Mouse (Mus musculus) T-helper 1 cell (primary cell): Measurements from ENCODE around the gene Prrx1.

ENCODE experiments used
- in situ Hi-C: fragments of 300-600 bp; cut with MboI, MseI; formaldehyde crosslinking; loops from one replicate; pipeline ENCODE4 v1.15.1; 2025; ENCODE audit warnings: high pct_unique_total_duplicates

Gene Prrx1

DNA sequence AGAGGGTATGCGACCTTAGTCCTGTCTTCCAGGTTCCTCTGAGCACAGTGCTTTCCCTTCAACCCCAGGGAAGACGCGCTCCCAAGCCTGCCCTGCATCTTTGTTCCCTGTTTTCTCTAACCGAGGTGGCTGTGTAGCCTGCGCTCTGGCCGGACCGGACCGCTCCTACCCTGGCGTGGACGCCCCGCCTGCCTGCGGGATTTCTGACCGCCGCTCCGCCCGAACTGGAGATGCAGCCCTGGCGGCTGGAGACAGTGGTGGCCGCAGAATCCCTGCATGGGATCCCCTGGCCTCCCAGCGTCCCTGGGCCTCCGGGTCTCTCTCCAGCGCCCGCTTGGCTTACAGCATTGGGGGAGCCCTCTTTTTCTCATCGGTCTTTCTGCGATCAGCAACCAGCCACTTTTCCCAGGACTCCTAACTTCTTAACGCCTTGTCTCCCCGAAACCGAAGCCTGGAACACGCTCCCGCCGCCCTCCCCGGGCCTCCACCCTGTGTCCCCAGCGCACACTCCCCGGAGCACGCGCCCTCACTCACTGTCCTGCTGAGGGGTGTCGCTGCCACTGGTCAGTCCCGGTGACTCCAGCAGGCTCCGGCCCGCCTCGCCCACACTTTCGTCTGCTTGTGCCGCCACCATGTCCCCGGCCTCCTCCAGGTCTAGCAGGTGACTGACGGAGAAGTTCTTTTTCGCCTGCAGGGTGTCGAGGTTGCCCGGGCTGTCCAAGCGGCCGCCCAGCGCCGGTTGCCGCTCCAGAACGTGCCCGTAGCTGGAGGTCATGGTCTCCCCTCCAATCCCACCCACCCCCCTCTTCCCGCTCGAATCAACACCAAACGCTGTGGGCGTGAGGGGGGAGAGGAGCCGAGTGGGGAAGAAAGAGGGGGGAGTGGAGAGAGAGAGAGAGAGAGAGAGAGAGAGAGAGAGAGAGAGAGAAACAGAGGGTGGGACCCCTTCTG lies 1.4 kb downstream of the Prrx1 start:
- in situ Hi-C loops: no loop called here

DNA sequence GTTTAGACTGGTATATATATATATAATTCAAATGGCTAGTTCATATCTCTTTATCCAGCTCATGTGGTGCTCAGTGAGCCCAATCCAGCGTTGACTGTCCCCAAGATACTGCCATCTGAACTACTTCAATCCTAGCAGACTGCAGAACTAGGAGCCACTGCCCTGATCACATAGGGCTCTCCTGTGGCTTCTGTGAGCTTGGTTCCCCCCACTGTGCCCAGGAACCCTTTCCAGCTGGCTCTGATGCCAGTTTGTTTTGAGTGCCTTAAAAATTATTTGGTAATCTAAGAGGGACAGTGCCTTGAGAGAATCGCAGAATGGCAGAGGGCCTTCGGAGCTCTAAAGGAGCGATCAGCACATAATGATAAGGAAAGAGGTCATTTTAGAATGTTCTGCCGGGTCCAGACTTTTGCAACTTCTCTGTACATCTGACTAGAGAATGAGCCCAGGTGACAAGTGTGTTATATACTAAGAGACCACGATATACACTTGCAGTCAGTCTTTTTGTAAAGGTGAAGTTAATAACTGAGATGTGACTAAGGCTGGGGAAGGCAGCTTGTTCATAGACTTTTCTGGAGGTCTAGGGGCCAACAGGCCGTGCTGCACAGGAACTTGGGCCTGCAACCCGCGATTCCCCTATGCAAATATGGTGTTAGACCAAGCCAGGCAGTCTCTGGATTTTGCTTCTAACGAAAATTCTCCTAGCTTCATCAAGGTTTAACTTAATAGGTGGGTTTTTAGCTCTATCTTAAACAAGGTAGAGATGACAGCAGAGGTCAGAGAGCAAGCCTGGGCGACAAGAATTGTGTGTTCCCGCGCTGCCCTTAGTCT lies 2.3 kb downstream of the Prrx1 start:
- in situ Hi-C loops: no loop called here

DNA sequence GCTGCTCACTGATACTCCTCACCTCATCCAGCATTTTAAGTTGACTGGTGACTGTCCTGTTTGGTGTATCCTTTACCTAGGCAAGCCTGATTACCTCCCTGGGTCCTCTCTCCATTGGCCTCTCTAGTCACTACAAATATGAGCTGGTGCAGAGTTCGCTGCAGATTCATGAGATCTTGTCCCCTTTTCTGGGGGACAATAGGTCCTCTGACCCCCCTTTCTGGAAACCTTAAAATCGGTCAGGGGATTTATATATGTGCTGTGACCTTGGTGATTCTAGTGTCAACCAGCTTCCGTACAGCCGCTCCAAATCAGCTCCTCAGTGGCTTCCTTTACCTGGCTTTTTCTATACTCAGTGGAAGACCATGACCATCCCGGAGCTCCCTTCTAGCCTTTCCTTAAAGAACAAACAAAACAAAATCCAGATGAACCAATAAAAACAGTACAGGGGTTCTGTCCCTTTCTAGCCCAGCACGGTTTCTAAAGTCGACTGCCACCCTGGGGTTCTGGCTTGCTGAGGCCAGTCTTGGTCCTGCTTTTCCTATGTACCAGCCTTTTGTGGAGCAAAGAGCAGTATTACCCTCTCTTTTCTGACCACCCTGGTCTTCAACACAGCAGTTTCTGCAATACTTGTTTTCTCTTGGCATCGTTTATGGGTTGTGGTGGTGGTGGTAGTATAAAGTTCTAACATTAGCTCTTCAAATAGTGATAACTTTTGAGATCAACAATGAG lies 3.3 kb downstream of the Prrx1 start:
- in situ Hi-C loops: no loop called here

DNA sequence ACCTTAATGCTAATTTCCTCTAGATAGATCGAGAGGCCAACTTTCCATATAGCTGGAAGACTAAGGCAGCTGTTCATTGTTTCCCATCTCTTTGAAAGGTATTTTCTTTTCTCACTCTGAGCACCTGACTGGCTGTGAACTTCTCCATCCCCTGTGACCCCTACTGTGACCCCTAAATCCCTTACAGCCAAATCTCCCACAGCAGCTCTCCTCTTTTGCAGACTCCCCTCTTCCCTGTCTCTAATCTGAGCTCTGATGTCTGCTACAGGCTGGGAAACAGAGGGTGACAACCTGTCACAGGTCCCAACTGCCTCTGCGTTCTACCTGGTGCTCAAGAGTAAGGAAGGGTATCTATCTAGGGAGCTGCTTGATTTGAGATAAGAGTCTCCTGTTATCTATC lies 4.0 kb downstream of the Prrx1 start:
- in situ Hi-C loops: no loop called here

DNA sequence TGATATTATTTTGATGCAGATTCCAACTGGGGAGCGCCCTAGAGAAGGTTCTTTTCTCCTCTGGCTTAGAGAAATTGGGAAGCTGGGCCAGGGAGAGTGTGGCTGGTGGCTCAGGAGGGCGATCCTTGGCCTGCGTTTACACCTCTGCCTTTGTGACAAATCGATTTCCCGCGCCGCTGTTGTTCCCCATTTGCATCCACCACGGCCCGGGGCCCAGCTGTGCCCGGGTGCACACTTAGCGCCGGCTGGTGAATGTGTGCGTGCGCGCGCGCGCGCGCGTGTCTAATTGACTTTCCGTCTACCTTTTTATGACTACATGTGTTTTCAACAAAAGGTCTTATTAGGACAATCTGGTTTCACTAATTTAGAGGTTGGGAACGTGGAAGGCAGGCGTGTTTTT lies 4.9 kb downstream of the Prrx1 start:
- in situ Hi-C loops: no loop called here

DNA sequence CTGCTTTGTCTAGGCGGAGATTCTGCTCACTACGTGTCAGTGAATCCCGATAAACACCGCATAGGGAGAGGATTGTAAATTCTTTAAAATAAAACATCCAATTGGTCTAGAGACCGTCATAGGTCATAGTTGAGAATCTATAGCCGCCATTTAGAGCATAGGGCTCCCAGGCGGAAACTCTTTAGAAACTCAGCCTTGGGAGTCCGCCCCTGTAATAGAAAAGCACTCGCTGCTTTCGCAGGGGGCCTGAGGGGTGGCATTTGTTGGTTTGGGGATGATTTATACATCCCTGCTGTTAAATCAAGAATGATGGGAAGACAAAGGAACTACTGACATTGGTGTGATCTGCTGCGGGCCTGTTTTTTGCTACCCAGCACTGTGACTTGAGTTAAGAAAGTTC lies 5.8 kb downstream of the Prrx1 start:
- in situ Hi-C loops: no loop called here

DNA sequence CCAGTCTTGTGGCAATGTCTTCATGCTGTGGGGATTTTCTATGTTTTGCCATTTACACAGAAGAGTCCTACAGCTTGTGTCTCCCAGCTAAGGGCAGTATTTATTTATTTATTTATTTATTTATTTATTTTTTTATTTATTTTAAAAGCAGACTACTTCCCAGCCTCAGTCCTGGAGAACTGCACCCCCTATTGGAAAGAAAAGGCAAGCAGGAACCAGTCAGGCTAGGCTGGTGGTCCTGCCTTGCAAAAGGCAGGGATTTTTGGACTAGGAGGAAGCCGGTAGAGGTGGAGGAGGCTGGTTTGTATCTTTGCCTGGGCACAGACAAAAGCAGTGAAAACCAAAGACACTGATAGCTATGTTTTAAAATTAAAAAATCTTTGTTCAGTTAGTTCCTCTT lies 7.6 kb downstream of the Prrx1 start:
- in situ Hi-C loops: no loop called here

DNA sequence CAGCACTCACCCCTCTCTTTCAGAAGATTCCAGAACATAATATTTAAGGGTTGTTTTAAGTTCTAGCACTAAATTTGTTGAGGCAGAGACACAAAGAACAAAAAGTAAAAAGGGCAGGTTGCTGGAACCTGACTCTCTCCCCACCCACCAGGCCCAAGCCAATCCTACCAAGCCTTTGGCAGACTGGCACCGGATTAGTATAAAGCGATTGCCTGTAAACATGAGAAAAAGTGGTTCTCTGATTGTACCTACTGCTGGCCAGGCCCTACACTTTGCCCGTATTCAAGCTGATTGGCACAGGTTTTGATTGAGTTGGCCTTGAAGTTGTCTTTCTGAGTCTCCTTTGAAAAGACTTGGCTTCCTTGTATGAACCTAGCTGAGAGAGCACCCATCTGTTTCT lies 8.7 kb downstream of the Prrx1 start:
- in situ Hi-C loops: no loop called here

DNA sequence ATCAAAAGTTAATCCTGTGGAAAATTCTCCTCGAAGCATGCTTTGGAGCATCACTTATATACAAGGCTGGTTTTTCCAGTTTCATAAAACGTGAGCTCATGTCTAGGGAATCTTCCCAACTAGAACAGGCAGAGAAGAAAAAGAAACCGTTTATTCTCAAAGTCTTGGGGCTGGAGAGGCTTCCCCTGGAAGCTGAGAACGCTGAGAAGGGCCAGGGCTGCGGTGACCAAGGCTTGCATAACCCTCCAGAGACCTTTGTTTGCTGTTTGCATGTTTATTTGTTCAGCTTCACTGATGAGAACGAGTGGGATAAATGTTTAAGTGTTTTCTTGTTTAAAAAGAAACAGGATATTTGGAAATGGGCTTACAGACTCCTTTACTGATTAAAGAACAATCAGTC lies 11.2 kb downstream of the Prrx1 start:
- in situ Hi-C loops: no loop called here

DNA sequence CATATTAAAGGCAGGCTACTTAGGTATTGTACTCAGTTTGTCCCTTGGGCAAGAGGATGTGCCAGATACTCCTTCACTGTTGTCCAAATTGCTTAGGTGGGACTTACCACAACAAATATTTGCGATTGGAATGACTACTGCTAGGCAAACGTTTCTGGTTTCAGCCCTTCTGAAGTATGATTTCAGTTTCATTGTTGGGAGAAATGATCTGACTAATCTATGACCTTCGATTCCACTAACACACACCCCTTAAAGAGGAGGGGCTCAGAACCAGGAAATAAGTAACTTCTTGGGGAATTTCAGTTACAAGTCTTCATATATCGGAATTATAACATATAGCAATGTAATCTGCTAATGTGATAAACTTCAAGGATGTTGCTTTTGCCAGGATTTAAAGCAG lies 20.4 kb downstream of the Prrx1 start:
- in situ Hi-C loops: no loop called here

DNA sequence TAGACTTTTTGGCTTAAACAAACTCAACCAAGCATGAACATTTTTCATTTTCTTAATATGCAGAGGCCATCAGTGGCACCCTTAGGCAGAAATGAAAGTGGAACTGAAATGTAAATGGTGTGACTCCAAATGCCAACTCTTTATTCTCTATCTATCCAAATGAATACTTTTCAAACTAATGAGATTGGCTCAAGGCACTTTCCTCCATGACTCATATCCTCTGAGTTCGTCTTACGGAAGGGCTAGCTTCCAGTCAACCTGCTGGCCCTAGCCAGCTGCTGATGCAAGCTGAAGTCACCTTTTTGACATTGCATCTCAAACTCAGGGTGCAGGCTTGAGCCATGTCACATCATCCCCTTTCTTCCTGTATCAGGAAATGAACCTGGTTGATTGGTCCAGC lies 21.6 kb downstream of the Prrx1 start:
- in situ Hi-C loops: no loop called here

DNA sequence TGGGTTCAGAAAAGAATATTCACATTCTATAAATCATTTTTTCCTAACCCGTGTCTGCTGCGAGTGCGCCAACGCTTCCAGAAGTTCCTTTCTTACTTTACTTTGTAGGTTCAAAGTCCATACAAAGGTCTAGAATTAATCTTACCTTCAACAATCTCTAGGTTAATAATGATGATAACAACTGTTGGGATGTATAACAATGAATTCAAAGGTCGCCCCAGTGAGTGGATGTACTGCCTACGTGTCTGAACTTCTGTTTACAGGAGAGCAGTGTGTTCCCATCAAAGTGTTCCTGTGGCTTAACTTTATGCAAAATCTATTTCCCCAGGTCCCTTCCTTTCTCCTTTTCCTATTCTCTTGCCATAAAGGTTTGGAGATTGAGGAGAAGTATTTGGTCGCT lies 24.4 kb downstream of the Prrx1 start:
- in situ Hi-C loops: no loop called here

DNA sequence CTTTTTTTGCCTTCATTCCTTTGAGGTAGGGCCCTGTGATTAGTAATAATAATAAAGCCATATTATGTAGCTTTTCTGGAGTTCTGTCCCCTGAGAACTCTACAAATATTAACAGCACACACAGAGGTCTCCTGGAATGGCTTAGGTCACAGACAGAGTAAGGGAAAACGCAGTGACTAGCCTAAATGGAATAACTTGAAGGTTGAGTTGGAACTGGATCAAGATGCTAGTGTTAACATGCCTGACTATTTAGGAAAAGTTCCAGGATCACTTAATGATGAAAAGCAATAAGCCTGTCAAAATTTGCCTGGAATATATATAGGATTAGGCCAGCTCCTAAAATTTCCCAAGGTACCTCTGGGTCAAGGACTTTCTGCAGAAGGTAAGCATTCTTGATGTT lies 28.0 kb downstream of the Prrx1 start:
- in situ Hi-C loops: no loop called here

DNA sequence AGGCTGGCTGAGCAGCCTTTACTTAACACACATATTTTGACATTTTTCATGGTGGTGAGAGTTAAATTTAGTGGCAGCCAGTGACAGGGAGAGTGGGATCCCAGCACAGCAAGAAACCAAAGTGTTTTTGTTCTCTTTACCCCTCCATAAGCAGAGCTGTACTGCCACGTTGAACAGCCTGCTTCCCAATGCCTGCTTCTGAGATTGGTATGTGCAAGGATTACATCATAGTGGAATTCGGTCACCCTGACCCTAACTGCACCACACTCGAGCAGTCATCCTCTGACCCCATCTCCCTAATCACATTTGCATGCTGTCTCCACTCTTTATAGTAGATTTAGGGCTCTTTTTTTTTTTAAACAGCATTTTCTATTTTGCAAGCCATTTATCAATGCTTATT lies 28.4 kb downstream of the Prrx1 start:
- in situ Hi-C loops: no loop called here

DNA sequence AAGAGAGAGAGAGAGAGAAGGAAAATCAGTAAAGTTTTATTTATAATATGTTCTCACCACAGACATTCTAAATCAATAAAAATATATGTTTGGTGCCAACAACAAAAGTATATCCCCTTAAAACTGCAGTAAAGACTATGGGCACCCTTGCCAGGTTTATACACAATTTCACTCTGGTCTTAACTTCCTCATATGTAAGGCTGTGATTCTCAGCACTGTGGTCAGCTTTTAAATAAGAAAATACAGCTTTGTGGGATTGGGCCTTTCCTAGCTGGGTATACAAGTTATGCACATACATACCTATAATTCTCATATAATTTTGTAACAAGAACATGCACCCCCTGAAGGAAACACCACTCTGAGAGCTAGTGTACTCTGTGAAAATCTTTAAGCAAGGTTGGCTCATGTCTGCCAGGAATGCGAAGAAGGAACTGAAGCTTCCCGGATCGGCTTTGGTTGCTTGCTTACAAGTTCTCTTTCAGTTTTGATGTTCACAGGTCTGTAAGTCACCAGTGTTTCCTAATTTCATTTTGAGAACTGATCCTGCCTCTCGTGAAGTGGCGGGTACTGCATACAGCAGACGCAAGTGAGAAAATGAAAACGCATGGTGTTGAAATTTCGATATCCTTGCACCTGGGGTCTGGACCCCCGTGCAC lies 29.4 kb downstream of the Prrx1 start:
- in situ Hi-C loops: no loop called here

DNA sequence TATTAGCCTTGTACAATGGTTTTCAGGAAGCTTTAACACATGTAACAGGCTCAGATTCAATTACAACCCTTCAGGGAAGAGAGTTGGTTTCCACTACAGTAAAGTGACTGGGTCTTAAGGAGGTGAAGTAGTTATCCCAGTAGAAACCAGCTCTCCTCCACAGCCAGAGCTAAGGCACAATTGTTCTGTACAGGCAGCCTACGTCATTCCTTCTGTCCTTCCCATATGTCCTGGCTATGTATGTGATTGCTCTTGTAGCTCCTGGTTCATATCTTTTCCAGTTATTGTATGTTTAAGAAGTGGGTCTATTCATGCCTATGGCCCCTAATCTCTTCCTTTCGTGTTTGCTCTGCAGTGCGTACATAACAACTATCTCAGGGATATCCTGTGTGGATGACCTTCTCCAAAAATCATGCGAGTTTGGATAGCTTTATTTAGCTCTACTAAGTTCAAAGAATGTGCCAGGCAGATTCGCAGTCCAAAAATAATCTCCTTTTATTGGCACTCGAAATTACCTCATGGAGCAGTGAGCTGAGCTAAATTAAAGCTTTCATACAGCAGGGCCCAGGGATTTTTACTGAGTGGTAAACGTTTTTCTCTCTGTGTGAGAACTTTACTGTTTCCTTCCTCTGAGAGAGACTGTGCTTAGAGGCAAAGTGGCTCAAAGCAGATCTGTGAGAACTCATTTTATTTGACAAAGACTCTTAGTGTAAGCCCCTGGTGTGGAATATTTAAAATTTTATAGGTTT lies 31.9 kb downstream of the Prrx1 start:
- in situ Hi-C loops: no loop called here

DNA sequence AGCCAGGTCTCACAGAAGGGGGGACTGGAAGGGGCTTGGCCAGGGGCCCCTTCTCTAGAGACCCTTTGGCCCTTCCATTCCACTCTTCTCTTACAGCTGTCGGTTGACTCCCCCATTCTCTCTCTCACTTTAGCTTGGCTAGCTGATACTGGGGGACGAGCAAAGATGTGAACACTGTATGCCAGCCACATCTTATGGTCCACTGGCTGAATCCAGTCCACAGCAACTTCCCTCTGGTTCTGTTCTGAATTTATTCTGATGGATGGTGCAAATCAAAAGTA lies 32.7 kb downstream of the Prrx1 start:
- in situ Hi-C loops: no loop called here

DNA sequence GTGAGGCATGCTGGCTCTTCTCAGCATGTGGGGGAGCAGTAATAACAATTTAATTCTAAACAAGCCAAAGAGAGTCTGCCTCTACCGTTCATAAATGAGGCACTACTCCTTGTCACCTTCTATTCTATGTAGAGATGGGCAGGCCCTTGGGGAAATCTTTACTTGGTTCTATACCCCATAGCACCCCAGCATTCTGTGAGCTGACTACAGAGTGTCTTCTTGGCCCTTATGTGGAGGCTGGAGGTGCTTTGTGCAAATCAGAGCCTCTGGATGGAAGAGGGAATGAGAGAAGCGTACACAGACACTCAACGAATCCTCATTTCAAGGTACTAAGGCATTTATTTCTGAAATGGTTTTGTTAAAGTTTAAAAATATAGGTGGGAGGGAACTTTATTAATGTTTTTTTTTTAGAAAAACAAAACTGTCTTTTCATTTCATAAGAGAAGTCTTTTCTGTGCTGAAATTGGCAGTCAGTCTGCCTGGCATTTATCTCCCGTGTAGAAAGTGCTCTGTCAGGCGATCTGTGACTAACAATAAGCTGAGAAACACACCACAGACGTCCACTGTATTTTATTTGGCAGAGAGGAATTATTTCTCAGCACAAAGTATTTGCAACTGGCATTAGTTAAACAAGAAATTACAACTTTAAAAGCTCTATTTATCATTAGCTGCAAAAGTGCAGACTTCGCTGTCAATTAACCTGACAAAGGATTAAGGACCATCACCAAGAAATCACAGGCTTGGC lies 33.2 kb downstream of the Prrx1 start:
- in situ Hi-C loops: no loop called here

DNA sequence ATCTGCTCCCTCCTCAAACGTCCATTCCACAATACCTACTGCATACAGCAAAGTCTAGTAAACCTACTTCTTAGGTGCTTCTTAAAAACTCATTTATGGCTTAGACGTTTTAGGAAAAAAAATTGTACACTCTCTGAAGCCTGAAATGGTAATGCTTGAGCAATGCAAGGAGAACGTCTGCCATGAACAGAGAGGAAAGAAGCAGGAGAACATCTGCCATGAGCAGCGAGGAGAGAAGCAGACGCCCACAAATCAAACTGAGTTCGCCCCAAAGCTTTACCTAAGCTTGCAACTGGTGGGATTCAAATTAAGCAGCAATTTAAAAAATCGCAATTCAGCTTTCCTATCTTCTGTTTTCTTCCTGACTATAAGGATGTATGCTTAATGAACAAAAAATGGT lies 36.4 kb downstream of the Prrx1 start:
- in situ Hi-C loops: no loop called here

DNA sequence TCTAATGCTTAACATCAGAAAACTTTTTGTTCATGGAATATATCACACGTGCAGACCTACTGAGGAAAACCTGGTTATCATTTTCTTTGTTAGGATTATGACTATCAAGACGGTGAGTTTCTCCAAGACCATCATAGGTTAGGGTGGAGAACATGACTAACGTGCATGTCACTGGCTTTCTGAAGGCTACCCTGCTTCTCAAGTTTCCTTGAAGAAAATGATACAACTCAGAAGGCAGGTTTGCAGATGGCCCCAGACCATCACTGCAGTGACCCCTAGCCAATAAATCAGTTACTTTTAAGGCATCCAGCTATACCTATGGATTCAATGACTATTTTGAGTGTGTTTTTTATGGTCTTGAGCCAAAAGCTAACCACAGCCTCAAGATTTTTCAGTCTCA lies 38.6 kb downstream of the Prrx1 start:
- in situ Hi-C loops: no loop called here

DNA sequence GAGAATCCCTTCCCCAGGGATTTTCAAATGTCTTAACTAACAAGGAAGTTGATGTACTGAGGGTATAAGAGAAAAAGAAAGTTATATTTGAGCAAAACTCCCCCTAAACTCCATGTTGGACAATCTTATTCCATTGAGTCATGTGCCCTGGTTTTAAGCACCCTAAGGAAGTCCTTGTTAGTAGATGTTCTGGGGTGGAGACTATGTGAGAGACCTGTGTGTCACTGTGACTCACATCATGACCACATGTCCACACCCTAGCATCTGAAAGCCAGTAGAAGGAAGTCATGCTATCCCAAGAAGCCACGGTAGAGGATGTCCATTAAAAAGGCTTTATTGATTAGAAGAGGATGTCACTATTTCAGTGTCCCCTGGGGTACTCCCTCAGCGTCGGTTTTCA lies 40.4 kb downstream of the Prrx1 start:
- in situ Hi-C loops: no loop called here
